Mouse (Mus musculus): ENCODE data around the gene Gm20388. TPM values are rescaled to one million over a fixed set of nuclear protein-coding genes. Genes with fewer than 3 reads are reported as not detected.

The Gm20388 gene
- polyA plus RNA-seq, 1 experiment from 2014 or later: not detected

- WGBS: 79% methylated on average over 2 of the region's 2 CpGs
- H3K36me3 ChIP-seq (ENCODE audit: control insufficient read depth, insufficient read depth, low read length): 0 out of 2 replicates have a peak, but pooled peaks cover 6% of the 10 kb centered on the region
- no peaks in the 10 kb centered on the region for H3K9me3 ChIP-seq (ENCODE audit: control insufficient read depth, low read length)
- H3K27ac ChIP-seq (ENCODE audit: low read depth, low read length): no peak overlapping the region
- ATAC-seq (ENCODE audit: low FRiP score, low TSS enrichment): no peak
- H3K27me3 ChIP-seq (ENCODE audit: control insufficient read depth, insufficient read depth, low read length): no peaks in the 10 kb centered on the region
- H3K4me2 ChIP-seq (replicated peaks; ENCODE audit: low read depth, low read length): no peak overlapping the region
- peaks cover 21% of the 10 kb centered on the region; the same call in 1 of the 2 replicates for H3K4me1 ChIP-seq (ENCODE audit: control insufficient read depth, insufficient read depth, low read length)
- H3K9ac ChIP-seq (ENCODE audit: low read depth, low read length): no peak overlapping the region; the same call in 1 of the 2 replicates
- H3K4me3 ChIP-seq (ENCODE audit: low read length): no peak overlapping the region
These were observed 2414.6 kb downstream of the Gm20388 start for GRCm38 (mm10) chr8:122325196-122325595.

DNA sequence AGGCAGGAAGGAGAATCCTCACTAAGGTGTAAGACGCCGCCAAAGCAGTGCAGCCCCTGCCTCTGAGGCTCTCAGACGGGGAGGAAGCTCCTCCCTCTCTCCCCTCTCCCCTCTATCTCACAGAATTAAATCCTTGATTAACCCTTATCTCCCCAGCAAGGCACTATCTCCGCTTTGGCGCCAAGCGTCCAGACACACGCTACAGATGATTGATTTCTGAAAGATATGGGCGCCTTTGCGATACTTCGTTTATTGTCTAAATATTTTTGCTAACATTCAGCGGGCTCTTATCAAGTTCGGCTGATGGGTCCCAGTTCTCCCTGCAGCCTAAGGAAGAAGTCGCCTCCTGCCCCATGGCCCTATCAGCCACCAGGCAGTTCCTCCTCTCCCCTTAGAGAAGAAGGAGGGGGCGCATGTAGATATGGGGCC, 2415.5 kb downstream of the Gm20388 start:
- Histone ChIP-seq H3K4me3 (ENCODE audit: low read length) (no peak overlapping the region; the same call in 1 of the 2 replicates), H3K36me3 (ENCODE audit: control insufficient read depth, insufficient read depth, low read length) (0 out of 2 replicates have a peak, but pooled peaks cover 6% of the 10 kb centered on the region), H3K27ac (ENCODE audit: low read depth, low read length) (no peak overlapping the region; the same call in 1 of the 2 replicates), H3K4me1 (ENCODE audit: control insufficient read depth, insufficient read depth, low read length) (peaks cover 23% of the 10 kb centered on the region; the same call in 1 of the 2 replicates), H3K9me3 (ENCODE audit: control insufficient read depth, low read length) (no peaks in the 10 kb centered on the region), H3K4me2 (replicated peaks; ENCODE audit: low read depth, low read length) (0 out of 2 replicates have a peak overlapping the region, but pooled peaks have one; percentile 6), H3K27me3 (ENCODE audit: control insufficient read depth, insufficient read depth, low read length) (no peaks in the 10 kb centered on the region), H3K9ac (ENCODE audit: low read depth, low read length) (no peak overlapping the region)
- no peak for ATAC-seq (ENCODE audit: low FRiP score, low TSS enrichment)
- 34% methylated on average over 14 of the region's 14 CpGs for WGBS

GRCm38 (mm10) chr8:122329072-122329471, 2418.4 kb downstream of the Gm20388 start:
- ATAC-seq (ENCODE audit: low FRiP score, low TSS enrichment): no peak
- Histone ChIP-seq H3K27ac (ENCODE audit: low read depth, low read length) (no peak overlapping the region), H3K9ac (ENCODE audit: low read depth, low read length) (no peak overlapping the region), H3K4me3 (ENCODE audit: low read length) (no peak overlapping the region), H3K9me3 (ENCODE audit: control insufficient read depth, low read length) (no peaks in the 10 kb centered on the region), H3K4me2 (replicated peaks; ENCODE audit: low read depth, low read length) (no peak overlapping the region), H3K27me3 (ENCODE audit: control insufficient read depth, insufficient read depth, low read length) (no peaks in the 10 kb centered on the region; the same call in 1 of the 2 replicates), H3K36me3 (ENCODE audit: control insufficient read depth, insufficient read depth, low read length) (peaks cover 12% of the 10 kb centered on the region), H3K4me1 (ENCODE audit: control insufficient read depth, insufficient read depth, low read length) (peaks cover 20% of the 10 kb centered on the region; the same call in 1 of the 2 replicates)
- 72% methylated on average over 8 of the region's 8 CpGs for WGBS

DNA sequence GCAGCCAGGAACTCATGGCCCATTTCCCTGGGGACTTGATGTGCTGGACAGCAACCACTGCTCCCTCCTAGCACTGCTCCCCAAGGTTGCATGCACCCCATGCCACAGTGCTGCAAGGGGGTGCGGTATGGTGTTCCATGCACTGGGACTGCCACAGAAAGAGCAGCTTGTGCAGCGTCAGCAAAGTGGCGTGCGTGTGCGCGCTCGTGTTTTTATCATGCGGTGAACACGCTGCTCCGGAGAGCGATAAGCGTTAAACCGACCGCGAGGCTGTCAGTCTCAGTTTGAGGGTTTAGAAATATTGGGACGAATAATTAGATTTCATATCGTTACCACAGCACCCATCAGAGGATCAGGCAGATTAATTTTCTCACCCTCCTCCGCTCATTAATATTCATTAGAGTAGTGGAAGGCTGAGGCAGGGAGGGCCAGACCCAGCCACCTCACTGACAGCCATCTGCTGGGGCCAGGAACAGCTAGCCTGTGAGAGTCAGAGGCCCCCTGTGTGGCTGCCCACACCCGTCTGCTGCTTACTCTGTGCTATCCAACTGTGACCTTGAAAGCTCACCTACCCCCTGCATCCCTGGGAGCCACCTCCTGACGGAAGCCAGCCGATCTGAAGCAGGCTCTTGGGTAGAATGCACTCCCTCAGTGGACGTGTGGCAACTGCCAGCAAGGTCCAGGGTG, 2419.1 kb downstream of the Gm20388 start:
- Histone ChIP-seq H3K9ac (ENCODE audit: low read depth, low read length) (no peak overlapping the region), H3K4me3 (ENCODE audit: low read length) (no peak overlapping the region), H3K9me3 (ENCODE audit: control insufficient read depth, low read length) (no peaks in the 10 kb centered on the region), H3K36me3 (ENCODE audit: control insufficient read depth, insufficient read depth, low read length) (peaks cover 18% of the 10 kb centered on the region), H3K27ac (ENCODE audit: low read depth, low read length) (no peak overlapping the region), H3K27me3 (ENCODE audit: control insufficient read depth, insufficient read depth, low read length) (peaks cover 5% of the 10 kb centered on the region; the same call in 1 of the 2 replicates), H3K4me2 (replicated peaks; ENCODE audit: low read depth, low read length) (no peak overlapping the region), H3K4me1 (ENCODE audit: control insufficient read depth, insufficient read depth, low read length) (peaks cover 13% of the 10 kb centered on the region; the same call in 1 of the 2 replicates)
- 82% methylated on average over 22 of the region's 22 CpGs for WGBS
- no peak for ATAC-seq (ENCODE audit: low FRiP score, low TSS enrichment)

DNA sequence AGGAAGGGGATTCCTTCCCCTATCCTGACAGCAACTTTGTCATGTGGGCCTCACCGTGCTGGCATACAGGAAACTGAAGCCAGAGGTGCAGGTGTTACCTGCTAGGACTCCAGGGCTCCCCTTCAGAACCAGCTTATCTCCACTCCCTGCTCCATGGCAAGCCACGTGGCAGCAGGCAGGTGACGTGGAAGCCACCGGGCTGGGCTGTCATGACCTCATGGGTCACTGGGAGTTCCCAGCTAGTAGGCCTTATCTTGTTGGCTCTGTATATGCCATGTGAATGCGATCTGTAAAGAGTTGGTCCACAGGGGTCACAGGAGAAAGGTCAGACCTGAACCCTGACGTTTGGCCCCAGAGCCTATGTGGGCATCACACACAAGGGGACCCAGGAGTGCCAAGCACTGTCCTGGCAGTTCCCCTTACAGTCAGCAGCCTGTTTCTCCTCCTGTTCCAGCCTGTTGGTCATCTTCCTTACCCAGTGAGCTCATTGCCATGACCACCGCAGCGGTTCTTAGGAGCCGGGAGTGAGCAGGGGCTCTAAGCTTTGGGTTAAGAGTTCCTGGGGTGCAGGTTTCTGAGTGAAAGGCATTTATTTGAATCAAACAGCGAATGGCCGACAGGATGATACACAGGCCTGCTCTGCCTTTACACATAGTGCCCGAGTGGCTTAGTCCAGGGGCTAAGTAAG, 2419.9 kb downstream of the Gm20388 start:
- peaks cover 11% of the 10 kb centered on the region; the same call in 1 of the 2 replicates for H3K4me1 ChIP-seq (ENCODE audit: control insufficient read depth, insufficient read depth, low read length)
- H3K9me3 ChIP-seq (ENCODE audit: control insufficient read depth, low read length): no peaks in the 10 kb centered on the region
- H3K27ac ChIP-seq (ENCODE audit: low read depth, low read length): peak overlapping the region; percentile 59; the same call in 1 of the 2 replicates
- H3K4me3 ChIP-seq (ENCODE audit: low read length): no peak overlapping the region
- no peak overlapping the region for H3K9ac ChIP-seq (ENCODE audit: low read depth, low read length)
- H3K27me3 ChIP-seq (ENCODE audit: control insufficient read depth, insufficient read depth, low read length): peaks cover 13% of the 10 kb centered on the region
- no peak for ATAC-seq (ENCODE audit: low FRiP score, low TSS enrichment)
- no peak overlapping the region for H3K4me2 ChIP-seq (replicated peaks; ENCODE audit: low read depth, low read length)
- WGBS: 82% methylated on average over 12 of the region's 12 CpGs
- H3K36me3 ChIP-seq (ENCODE audit: control insufficient read depth, insufficient read depth, low read length): peaks cover 22% of the 10 kb centered on the region

GRCm38 (mm10) chr8:122331134-122331523, 2420.5 kb downstream of the Gm20388 start:
- 59% methylated on average over 3 of the region's 3 CpGs for WGBS
- H3K4me1 ChIP-seq (ENCODE audit: control insufficient read depth, insufficient read depth, low read length): peaks cover 10% of the 10 kb centered on the region; the same call in 1 of the 2 replicates
- H3K9me3 ChIP-seq (ENCODE audit: control insufficient read depth, low read length): no peaks in the 10 kb centered on the region
- H3K27me3 ChIP-seq (ENCODE audit: control insufficient read depth, insufficient read depth, low read length): peaks cover 19% of the 10 kb centered on the region
- H3K27ac ChIP-seq (ENCODE audit: low read depth, low read length): peak overlapping the region; percentile 59; the same call in 1 of the 2 replicates
- peaks cover 22% of the 10 kb centered on the region for H3K36me3 ChIP-seq (ENCODE audit: control insufficient read depth, insufficient read depth, low read length)
- no peak overlapping the region for H3K4me3 ChIP-seq (ENCODE audit: low read length)
- H3K4me2 ChIP-seq (replicated peaks; ENCODE audit: low read depth, low read length): no peak overlapping the region
- H3K9ac ChIP-seq (ENCODE audit: low read depth, low read length): no peak overlapping the region
- no peak for ATAC-seq (ENCODE audit: low FRiP score, low TSS enrichment)

DNA sequence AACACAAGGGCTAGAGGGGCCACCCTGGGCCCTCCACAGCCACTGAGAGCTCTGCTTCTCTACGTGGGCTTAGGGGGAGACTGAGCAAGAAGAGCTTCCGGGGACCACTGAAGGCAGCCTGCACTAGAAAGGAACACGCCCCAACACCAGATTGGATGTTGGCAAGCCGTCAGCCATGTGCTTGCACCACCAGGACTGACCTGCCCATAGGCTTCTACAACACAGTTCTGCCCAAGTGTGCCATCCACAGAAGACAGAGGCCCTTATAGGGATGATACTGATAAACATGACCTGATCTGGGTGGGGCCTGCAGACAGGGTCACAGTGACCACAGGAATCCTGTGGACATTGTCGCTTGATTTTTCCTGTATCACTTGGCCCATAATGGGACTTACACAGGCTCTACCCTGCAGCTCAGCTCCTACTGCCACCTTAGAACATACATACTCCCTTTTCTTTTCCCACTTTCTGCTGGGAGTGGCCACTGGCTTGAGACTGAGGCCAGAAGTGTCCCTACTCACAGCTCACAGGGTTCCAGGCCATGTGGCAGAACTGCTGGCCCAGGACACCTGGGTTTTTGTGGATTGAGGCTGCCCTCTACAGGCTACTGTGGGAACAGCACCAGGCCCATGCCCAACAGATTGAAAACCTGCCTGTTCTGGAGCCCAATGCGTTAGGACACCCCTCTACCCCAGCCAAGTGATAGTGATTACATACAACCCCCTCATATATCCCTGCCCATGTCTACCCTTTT, 2422.3 kb downstream of the Gm20388 start:
- no peak overlapping the region for H3K9ac ChIP-seq (ENCODE audit: low read depth, low read length)
- H3K27me3 ChIP-seq (ENCODE audit: control insufficient read depth, insufficient read depth, low read length): peaks cover 36% of the 10 kb centered on the region
- H3K4me3 ChIP-seq (ENCODE audit: low read length): no peak overlapping the region
- peaks cover 20% of the 10 kb centered on the region; the same call in 1 of the 2 replicates for H3K4me1 ChIP-seq (ENCODE audit: control insufficient read depth, insufficient read depth, low read length)
- ATAC-seq (ENCODE audit: low FRiP score, low TSS enrichment): no peak
- no peak overlapping the region for H3K4me2 ChIP-seq (replicated peaks; ENCODE audit: low read depth, low read length)
- peaks cover 22% of the 10 kb centered on the region for H3K36me3 ChIP-seq (ENCODE audit: control insufficient read depth, insufficient read depth, low read length)
- no peak overlapping the region for H3K27ac ChIP-seq (ENCODE audit: low read depth, low read length)
- H3K9me3 ChIP-seq (ENCODE audit: control insufficient read depth, low read length): no peaks in the 10 kb centered on the region
- 71% methylated on average over 6 of the region's 6 CpGs for WGBS

DNA sequence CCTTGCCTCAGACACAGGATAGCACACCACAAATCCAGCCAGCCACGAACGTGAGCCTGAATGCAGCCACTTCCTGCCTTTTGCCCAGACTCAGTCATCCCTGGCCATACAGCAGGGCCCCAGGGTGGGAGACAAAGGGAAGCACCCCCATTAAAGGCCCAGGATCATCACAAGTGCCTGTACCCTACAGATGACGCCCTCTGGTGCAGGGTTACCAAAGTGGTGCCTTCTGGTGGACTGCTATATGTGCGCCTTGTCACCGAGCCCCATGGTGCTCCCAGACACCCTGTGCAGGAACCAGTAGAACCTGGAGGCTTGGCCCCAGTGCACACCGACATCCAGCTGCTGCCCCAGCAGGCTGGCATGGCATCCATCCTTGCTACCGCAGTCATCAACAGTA, 2422.9 kb downstream of the Gm20388 start:
- no peak overlapping the region for H3K4me2 ChIP-seq (replicated peaks; ENCODE audit: low read depth, low read length)
- ATAC-seq (ENCODE audit: low FRiP score, low TSS enrichment): no peak
- H3K27ac ChIP-seq (ENCODE audit: low read depth, low read length): no peak overlapping the region
- no peak overlapping the region for H3K4me3 ChIP-seq (ENCODE audit: low read length)
- H3K9me3 ChIP-seq (ENCODE audit: control insufficient read depth, low read length): no peaks in the 10 kb centered on the region
- no peak overlapping the region for H3K9ac ChIP-seq (ENCODE audit: low read depth, low read length)
- H3K4me1 ChIP-seq (ENCODE audit: control insufficient read depth, insufficient read depth, low read length): peaks cover 20% of the 10 kb centered on the region; the same call in 1 of the 2 replicates
- H3K27me3 ChIP-seq (ENCODE audit: control insufficient read depth, insufficient read depth, low read length): peaks cover 38% of the 10 kb centered on the region
- 87% methylated on average over 7 of the region's 7 CpGs for WGBS
- peaks cover 16% of the 10 kb centered on the region for H3K36me3 ChIP-seq (ENCODE audit: control insufficient read depth, insufficient read depth, low read length)
